Mouse (Mus musculus): ENCODE results near the gene Mpp3.

DNA sequence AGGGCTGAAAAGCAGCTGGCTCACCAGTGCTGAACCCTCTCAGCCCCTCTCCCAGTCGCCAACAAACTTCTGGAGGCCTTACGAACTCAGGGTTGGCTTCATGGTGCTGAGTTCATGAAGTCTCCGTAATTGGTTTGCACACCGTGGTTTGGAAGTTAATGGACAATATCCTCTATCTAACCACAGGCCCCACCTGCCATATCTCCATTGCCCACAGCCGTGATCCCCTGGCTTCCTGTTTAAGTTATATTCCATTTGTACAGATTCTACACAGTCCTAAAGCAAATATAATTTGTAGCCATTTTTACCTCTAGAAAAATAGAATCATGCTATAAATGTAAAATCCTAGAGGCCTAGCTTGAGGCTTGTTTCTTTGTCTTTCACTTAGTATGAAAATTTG, 44.5 kb upstream of the Mpp3 start:
- no peak for TF ChIP-seq CTCF (IDR thresholded peaks at IDR 0.05; ENCODE audit: low read depth)
- no peak for TF ChIP-seq EP300 (IDR thresholded peaks at IDR 0.05; ENCODE audit: low read depth)
